Mouse (Mus musculus) forebrain, embryonic 15.5 days (tissue): Measurements from ENCODE around the gene Ninl. TPM values are rescaled to one million over a fixed set of nuclear protein-coding genes. Genes with fewer than 3 reads are reported as not detected.
"Not testable (repeated sequence)": the region's sequence is repeated elsewhere in the genome, so short reads cannot be mapped to it uniquely, and the experiment has no call there.

Experiments used
- ATAC-seq: fragments of 200-750 bp; cut with Nextera tagmentation; replicated peaks from 2 replicates; pipeline ENCODE4 v1.8.0; 2017; ENCODE audit warnings: mild to moderate bottlenecking, moderate TSS enrichment, moderate library complexity
- H3K27ac ChIP-seq: fragments of 300-500 bp; sonication (generic); replicated peaks from 2 replicates; pipeline ENCODE4 v1.5.1; 2015; ENCODE audit warnings: mild to moderate bottlenecking, inconsistent platforms
- H3K27me3 ChIP-seq: fragments of 300-500 bp; sonication (generic); 2 replicates; pipeline ENCODE4 v1.6.1; 2015; ENCODE audit warnings: inconsistent platforms
- H3K36me3 ChIP-seq: fragments of 300-500 bp; sonication (generic); 2 replicates; pipeline ENCODE4 v1.6.1; 2015; ENCODE audit warnings: mild to moderate bottlenecking, inconsistent platforms
- H3K4me1 ChIP-seq: fragments of 300-500 bp; sonication (generic); 2 replicates; pipeline ENCODE4 v1.6.1; 2015; ENCODE audit warnings: inconsistent platforms
- H3K4me2 ChIP-seq: fragments of 300-500 bp; sonication (generic); replicated peaks from 2 replicates; pipeline ENCODE4 v1.6.1; 2015; ENCODE audit warnings: mild to moderate bottlenecking, inconsistent platforms
- H3K4me3 ChIP-seq: fragments of 300-500 bp; sonication (generic); 2 replicates; pipeline ENCODE4 v1.5.1; 2015; ENCODE audit warnings: mild to moderate bottlenecking, inconsistent platforms
- H3K9ac ChIP-seq: fragments of 300-500 bp; sonication (generic); replicated peaks from 2 replicates; pipeline ENCODE4 v1.6.1; 2015; ENCODE audit warnings: mild to moderate bottlenecking, inconsistent platforms
- H3K9me3 ChIP-seq: fragments of 300-500 bp; sonication (generic); 2 replicates; pipeline ENCODE4 v1.6.1; 2016; ENCODE audit warnings: inconsistent platforms
- WGBS: fragments of 180-500 bp; shearing (Covaris S2); methylation state at CpG from one replicate; pipeline ENCODE4 v1.1.7; 2015; ENCODE audit warnings: mixed read lengths; 5-methylcytosine and 5-hydroxymethylcytosine counted together
- polyA plus RNA-seq: library from polyadenylated mRNA; unstranded; fragments of >200 nt; fragmentation: Nextera tagmentation; extraction: Ambion mirVana; gene quantifications from 2 replicates; pipeline ENCODE4 v1.2.1, GENCODE M21; 2015

Gene Ninl
- polyA plus RNA-seq, 1 experiment from 2014 or later: 11.4 TPM

- no peak for ATAC-seq
- Histone ChIP-seq H3K27ac (no peak overlapping the region), H3K27me3 (no peaks in the 10 kb centered on the region), H3K4me2 (no peak overlapping the region), H3K4me3 (no peak overlapping the region), H3K4me1 (no peaks in the 10 kb centered on the region), H3K9me3 (no peaks in the 10 kb centered on the region), H3K9ac (no peak overlapping the region), H3K36me3 (peaks cover 12% of the 10 kb centered on the region; the same call in 1 of the 2 replicates)
- 89% methylated on average over 5 of the region's 5 CpGs for WGBS
Observed at GRCm38 (mm10) chr2:150915786-150916185, 123.4 kb downstream of the Ninl start.

GRCm38 (mm10) chr2:150914781-150915515 lies 124.2 kb downstream of the Ninl start:
- no peaks in the 10 kb centered on the region for H3K9me3 ChIP-seq
- H3K4me2 ChIP-seq: no peak overlapping the region
- H3K27ac ChIP-seq: no peak overlapping the region
- no peaks in the 10 kb centered on the region for H3K27me3 ChIP-seq
- no peak for ATAC-seq
- 81% methylated on average over 4 of the region's 4 CpGs for WGBS
- no peak overlapping the region for H3K9ac ChIP-seq
- H3K4me1 ChIP-seq: peaks cover 6% of the 10 kb centered on the region
- peaks cover 12% of the 10 kb centered on the region; the same call in 1 of the 2 replicates for H3K36me3 ChIP-seq
- H3K4me3 ChIP-seq: no peak overlapping the region

GRCm38 (mm10) chr2:150910295-150910881 lies 128.8 kb downstream of the Ninl start:
- Histone ChIP-seq H3K9me3 (no peaks in the 10 kb centered on the region), H3K36me3 (no peaks in the 10 kb centered on the region), H3K4me1 (peaks cover 10% of the 10 kb centered on the region), H3K9ac (peak overlapping the region; percentile 69), H3K27me3 (no peaks in the 10 kb centered on the region), H3K4me2 (peak overlapping the region; percentile 54), H3K4me3 (peak overlapping the region; percentile 94), H3K27ac (no peak overlapping the region)
- 0 out of 2 replicates have a peak, but pooled peaks have one; percentile 8 for ATAC-seq
- WGBS: 31% methylated on average over 10 of the region's 10 CpGs

- WGBS: under 1% methylated on average over 35 of the region's 35 CpGs
- Histone ChIP-seq H3K4me1 (peaks cover 15% of the 10 kb centered on the region), H3K36me3 (no peaks in the 10 kb centered on the region), H3K9ac (peak overlapping the region; percentile 69), H3K4me3 (peak overlapping the region; percentile 94), H3K9me3 (no peaks in the 10 kb centered on the region), H3K4me2 (peak overlapping the region; percentile 54), H3K27ac (peak overlapping the region; percentile 93), H3K27me3 (no peaks in the 10 kb centered on the region)
- peak; percentile 91 for ATAC-seq
Observed at GRCm38 (mm10) chr2:150909429-150910039, 129.6 kb downstream of the Ninl start.

GRCm38 (mm10) chr2:150908881-150909280 lies 130.3 kb downstream of the Ninl start:
- not testable (repeated sequence) for ATAC-seq
- H3K4me3 ChIP-seq: peak overlapping the region; percentile 94
- 0 out of 2 replicates have a peak overlapping the region, but pooled peaks have one; percentile 93 for H3K27ac ChIP-seq

GRCm38 (mm10) chr2:150904936-150905450 lies 134.2 kb downstream of the Ninl start, which contains the start of gene Gins1:
Gene Gins1 (plus strand): TSS chr2:150905400.
- H3K4me1 ChIP-seq: peaks cover 30% of the 10 kb centered on the region
- H3K27ac ChIP-seq: peak within 1 kb of the TSS; percentile 88
- H3K4me2 ChIP-seq: peak within 1 kb of the TSS; percentile 80
- no peak for ATAC-seq
- H3K27me3 ChIP-seq: no peaks in the 10 kb centered on the region
- H3K9ac ChIP-seq: peak within 1 kb of the TSS; percentile 86
- peak within 1 kb of the TSS; percentile 83 for H3K4me3 ChIP-seq
- H3K36me3 ChIP-seq: no peaks in the 10 kb centered on the region; the same call in 1 of the 2 replicates
- H3K9me3 ChIP-seq: no peaks in the 10 kb centered on the region
- 38% methylated on average over 9 of the region's 9 CpGs for WGBS

More at GRCm38 (mm10) chr2:150908881-150909280, 130.3 kb downstream of the Ninl start:
- H3K36me3 ChIP-seq, H3K9me3 ChIP-seq, H3K9ac ChIP-seq, H3K27me3 ChIP-seq: not testable (repeated sequence)
- H3K4me1 ChIP-seq: peaks cover 15% of the 10 kb centered on the region
- peak overlapping the region; percentile 54 for H3K4me2 ChIP-seq
- WGBS: 49% methylated on average over 6 of the region's 6 CpGs

GRCm38 (mm10) chr2:150904272-150904935 lies 134.8 kb downstream of the Ninl start, which contains the start of gene Abhd12:
Gene Abhd12 (minus strand): TSS chr2:150904741.
- peaks cover 26% of the 10 kb centered on the region for H3K4me1 ChIP-seq
- peak within 1 kb of the TSS; percentile 83 for H3K4me3 ChIP-seq
- WGBS: under 1% methylated on average over 72 of the region's 72 CpGs
- peak within 1 kb of the TSS; percentile 80 for H3K4me2 ChIP-seq
- H3K36me3 ChIP-seq: no peaks in the 10 kb centered on the region; the same call in 1 of the 2 replicates
- H3K27me3 ChIP-seq: no peaks in the 10 kb centered on the region
- ATAC-seq: peak; percentile 98
- peak within 1 kb of the TSS; percentile 88 for H3K27ac ChIP-seq
- no peaks in the 10 kb centered on the region for H3K9me3 ChIP-seq
- peak within 1 kb of the TSS; percentile 86 for H3K9ac ChIP-seq

- H3K27me3 ChIP-seq: no peaks in the 10 kb centered on the region
- peaks cover 26% of the 10 kb centered on the region for H3K4me1 ChIP-seq
- H3K4me2 ChIP-seq: no peak overlapping the region
- H3K27ac ChIP-seq: no peak overlapping the region
- H3K4me3 ChIP-seq: no peak overlapping the region
- no peak for ATAC-seq
- no peaks in the 10 kb centered on the region for H3K9me3 ChIP-seq
- 80% methylated on average over 8 of the region's 8 CpGs for WGBS
- H3K36me3 ChIP-seq: no peaks in the 10 kb centered on the region; the same call in 1 of the 2 replicates
- no peak overlapping the region; the same call in 1 of the 2 replicates for H3K9ac ChIP-seq
Observed at GRCm38 (mm10) chr2:150902347-150902746, 136.8 kb downstream of the Ninl start.

- H3K27me3 ChIP-seq: no peaks in the 10 kb centered on the region
- WGBS: 92% methylated on average over 6 of the region's 6 CpGs
- no peaks in the 10 kb centered on the region; the same call in 1 of the 2 replicates for H3K36me3 ChIP-seq
- H3K4me1 ChIP-seq: peaks cover 26% of the 10 kb centered on the region
- H3K9ac ChIP-seq: no peak overlapping the region
- H3K27ac ChIP-seq: no peak overlapping the region
- H3K4me3 ChIP-seq: no peak overlapping the region
- H3K4me2 ChIP-seq: no peak overlapping the region
- no peak for ATAC-seq
- H3K9me3 ChIP-seq: no peaks in the 10 kb centered on the region
Observed at GRCm38 (mm10) chr2:150900341-150900740, 138.8 kb downstream of the Ninl start.

GRCm38 (mm10) chr2:150895691-150896252 lies 143.4 kb downstream of the Ninl start:
- no peak overlapping the region for H3K4me3 ChIP-seq
- ATAC-seq: no peak
- H3K9ac ChIP-seq: no peak overlapping the region
- whole genome bisulfite sequencing: 73% methylated on average over 7 of the region's 7 CpGs
- no peak overlapping the region for H3K27ac ChIP-seq
- H3K4me1 ChIP-seq: no peaks in the 10 kb centered on the region
- H3K9me3 ChIP-seq: no peaks in the 10 kb centered on the region
- H3K36me3 ChIP-seq: no peaks in the 10 kb centered on the region; the same call in 1 of the 2 replicates
- no peak overlapping the region for H3K4me2 ChIP-seq
- no peaks in the 10 kb centered on the region for H3K27me3 ChIP-seq

GRCm38 (mm10) chr2:150894617-150895267 lies 144.4 kb downstream of the Ninl start:
- H3K4me1 ChIP-seq: no peaks in the 10 kb centered on the region
- no peak overlapping the region for H3K4me2 ChIP-seq
- no peak overlapping the region for H3K9ac ChIP-seq
- H3K36me3 ChIP-seq: no peaks in the 10 kb centered on the region
- H3K9me3 ChIP-seq: no peaks in the 10 kb centered on the region
- H3K4me3 ChIP-seq: no peak overlapping the region
- 87% methylated on average over 2 of the region's 2 CpGs for WGBS
- ATAC-seq: no peak
- H3K27me3 ChIP-seq: no peaks in the 10 kb centered on the region
- no peak overlapping the region for H3K27ac ChIP-seq
